11 mouse cellular contexts compared by ENCODE assay signal in genomic region chr6:124860511-124860910, GRCm38 (mm10). TPM values are rescaled to one million over a fixed set of nuclear protein-coding genes. Genes with fewer than 3 reads are reported as not detected.
A peak's percentile ranks its signal among the peaks of the same experiment; 100 is the strongest.
DNase-seq lines count a peak whose midpoint lies in the region; ATAC-seq lines count a peak whose summit lies in the region.
"Had no signal": no experiment of that assay in that cellular context is flagged by ENCODE, and none has a peak within 500 bp of the region (broad histone marks: within the 10 kb centered on the region; RNA-seq: fewer than 3 reads in every experiment).

No protein-coding gene starts in this region.

- DNase-seq in hindbrain, embryonic 10.5 days (ENCODE audit: low spot score): no peak
- DNase-seq in hindbrain, embryonic 11.5 days (ENCODE audit: low spot score): no peak
- no peak for DNase-seq in embryonic facial prominence, embryonic 14.5 days (ENCODE audit: low spot score)
- DNase-seq in hindbrain, embryonic 14.5 days (ENCODE audit: low spot score): no peak
- DNase-seq in frontal cortex, adult 2 months (ENCODE audit: extremely low spot score in 1 of 2, low spot score in 1 of 2): no peak
- no peak for DNase-seq in layer of hippocampus, adult 11-12 months (ENCODE audit: low spot score)

- no peaks in the 10 kb centered on the region for H3K9me3 ChIP-seq in hindbrain, embryonic 10.5 days
- H3K9me3 ChIP-seq in hindbrain, embryonic 11.5 days (ENCODE audit: control insufficient read depth, low read length): no peaks in the 10 kb centered on the region
- H3K9me3 ChIP-seq in embryonic facial prominence, embryonic 14.5 days (ENCODE audit: control insufficient read depth, low read length): no peaks in the 10 kb centered on the region
- H3K9me3 ChIP-seq in hindbrain, embryonic 14.5 days (ENCODE audit: control insufficient read depth, low read length): no peaks in the 10 kb centered on the region
- no peaks in the 10 kb centered on the region for H3K9me3 ChIP-seq in midbrain, embryonic 16.5 days (replicated peaks; ENCODE audit: control insufficient read depth, low read length, poor library complexity, severe bottlenecking)
- H3K9me3 ChIP-seq: heart, embryonic 15.5 days; intestine, embryonic 15.5 days; liver, embryonic 12.5 days had no signal

- no peak overlapping the region for H3K4me2 ChIP-seq in hindbrain, embryonic 11.5 days (replicated peaks; ENCODE audit: low read depth, low read length)
- H3K4me2 ChIP-seq in embryonic facial prominence, embryonic 14.5 days (ENCODE audit: low read depth, low read length): no peak overlapping the region
- H3K4me2 ChIP-seq in hindbrain, embryonic 14.5 days (replicated peaks): peak overlapping the region; percentile 64
- peak overlapping the region; percentile 72 for H3K4me2 ChIP-seq in midbrain, embryonic 16.5 days (ENCODE audit: low read length)
- H3K4me2 ChIP-seq: liver, embryonic 12.5 days had no signal

- ATAC-seq in hindbrain, embryonic 11.5 days (ENCODE audit: low FRiP score): no peak
- no peak for ATAC-seq in embryonic facial prominence, embryonic 14.5 days (ENCODE audit: low read depth)
- ATAC-seq in hindbrain, embryonic 14.5 days (ENCODE audit: low FRiP score): no peak
- ATAC-seq in midbrain, embryonic 16.5 days: no peak

- peaks cover 92% of the 10 kb centered on the region for H3K4me1 ChIP-seq in hindbrain, embryonic 10.5 days (replicated peaks)
- H3K4me1 ChIP-seq in hindbrain, embryonic 11.5 days (replicated peaks; ENCODE audit: control insufficient read depth, insufficient read depth, low read length): peaks cover 23% of the 10 kb centered on the region
- peaks cover 18% of the 10 kb centered on the region for H3K4me1 ChIP-seq in embryonic facial prominence, embryonic 14.5 days (ENCODE audit: control insufficient read depth, insufficient read depth, low read length)
- H3K4me1 ChIP-seq in hindbrain, embryonic 14.5 days (replicated peaks; ENCODE audit: control insufficient read depth, insufficient read depth, low read length): peaks cover 56% of the 10 kb centered on the region
- H3K4me1 ChIP-seq in midbrain, embryonic 16.5 days (ENCODE audit: control insufficient read depth, insufficient read depth, low read length): peaks cover 63% of the 10 kb centered on the region

- H3K9ac ChIP-seq in hindbrain, embryonic 11.5 days (ENCODE audit: low read depth, low read length): no peak overlapping the region
- 0 out of 2 replicates have a peak overlapping the region, but pooled peaks have one; percentile 35 for H3K9ac ChIP-seq in embryonic facial prominence, embryonic 14.5 days (ENCODE audit: low read depth, low read length)
- H3K9ac ChIP-seq in hindbrain, embryonic 14.5 days: peak overlapping the region; percentile 37
- peak overlapping the region; percentile 50 for H3K9ac ChIP-seq in midbrain, embryonic 16.5 days (ENCODE audit: low read depth, low read length)
- H3K9ac ChIP-seq: intestine, embryonic 15.5 days; liver, embryonic 12.5 days had no signal

- peaks cover 5% of the 10 kb centered on the region; the same call in 1 of the 2 replicates for H3K36me3 ChIP-seq in hindbrain, embryonic 10.5 days
- no peaks in the 10 kb centered on the region for H3K36me3 ChIP-seq in hindbrain, embryonic 11.5 days (ENCODE audit: control insufficient read depth, insufficient read depth, low read length)
- no peaks in the 10 kb centered on the region for H3K36me3 ChIP-seq in embryonic facial prominence, embryonic 14.5 days (ENCODE audit: control insufficient read depth, insufficient read depth, low read length)
- H3K36me3 ChIP-seq in hindbrain, embryonic 14.5 days (replicated peaks; ENCODE audit: control insufficient read depth, insufficient read depth): peaks cover 12% of the 10 kb centered on the region; the same call in 1 of the 2 replicates
- H3K36me3 ChIP-seq in midbrain, embryonic 16.5 days (ENCODE audit: control insufficient read depth, insufficient read depth, low read length): peaks cover 5% of the 10 kb centered on the region; the same call in 1 of the 2 replicates
- H3K36me3 ChIP-seq: heart, embryonic 15.5 days; intestine, embryonic 15.5 days; liver, embryonic 12.5 days had no signal

- H3K27me3 ChIP-seq in hindbrain, embryonic 10.5 days (ENCODE audit: insufficient read depth, poor library complexity, severe bottlenecking): peaks cover 61% of the 10 kb centered on the region
- no peaks in the 10 kb centered on the region for H3K27me3 ChIP-seq in hindbrain, embryonic 11.5 days (ENCODE audit: control insufficient read depth, insufficient read depth, low read length)
- H3K27me3 ChIP-seq in embryonic facial prominence, embryonic 14.5 days (replicated peaks; ENCODE audit: control insufficient read depth, insufficient read depth, low read length): no peaks in the 10 kb centered on the region
- no peaks in the 10 kb centered on the region for H3K27me3 ChIP-seq in hindbrain, embryonic 14.5 days (ENCODE audit: control insufficient read depth, insufficient read depth, low read length)
- H3K27me3 ChIP-seq in midbrain, embryonic 16.5 days (ENCODE audit: control insufficient read depth, insufficient read depth, low read depth, low read length): no peaks in the 10 kb centered on the region

- H3K27ac ChIP-seq in hindbrain, embryonic 10.5 days: 0 out of 2 replicates have a peak overlapping the region, but pooled peaks have one; percentile 66
- H3K27ac ChIP-seq in hindbrain, embryonic 11.5 days (ENCODE audit: low read depth, low read length): no peak overlapping the region
- no peak overlapping the region for H3K27ac ChIP-seq in embryonic facial prominence, embryonic 14.5 days (replicated peaks; ENCODE audit: low read depth, low read length)
- H3K27ac ChIP-seq in hindbrain, embryonic 14.5 days: peak overlapping the region; percentile 55; the same call in 1 of the 2 replicates
- peak overlapping the region; percentile 73 for H3K27ac ChIP-seq in midbrain, embryonic 16.5 days (ENCODE audit: low read length)
- H3K27ac ChIP-seq: heart, embryonic 15.5 days; liver, embryonic 12.5 days had no signal

- no peak overlapping the region for H3K4me3 ChIP-seq in hindbrain, embryonic 10.5 days
- no peak overlapping the region for H3K4me3 ChIP-seq in hindbrain, embryonic 11.5 days (ENCODE audit: low read depth, low read length)
- H3K4me3 ChIP-seq in embryonic facial prominence, embryonic 14.5 days (ENCODE audit: low read depth, low read length): no peak overlapping the region
- no peak overlapping the region for H3K4me3 ChIP-seq in hindbrain, embryonic 14.5 days (replicated peaks; ENCODE audit: low read length)
- no peak overlapping the region for H3K4me3 ChIP-seq in midbrain, embryonic 16.5 days (ENCODE audit: low read depth, low read length)
- H3K4me3 ChIP-seq: erythroblast, embryonic 14.5 days; liver, embryonic 12.5 days had no signal

- 79% methylated on average over 9 of the region's 9 CpGs for WGBS in hindbrain, embryonic 10.5 days
- WGBS in hindbrain, embryonic 11.5 days: 78% methylated on average over 9 of the region's 9 CpGs
- WGBS in embryonic facial prominence, embryonic 14.5 days: 76% methylated on average over 6 of the region's 9 CpGs
- 78% methylated on average over 9 of the region's 9 CpGs for WGBS in hindbrain, embryonic 14.5 days
- 64% methylated on average over 9 of the region's 9 CpGs for WGBS in midbrain, embryonic 16.5 days

RNA-seq across cellular contexts. Expression of gene P3h3, which starts 3.0 kb away (rescaled TPM):
- 12.6 and 13.4 TPM in 2 replicates for polyA plus RNA-seq in hindbrain, embryonic 10.5 days (2016; fragmentation: Nextera tagmentation; extraction: Ambion mirVana)
- 12.1 and 14.7 TPM in 2 replicates for polyA plus RNA-seq in hindbrain, embryonic 11.5 days (2014; fragmentation: Nextera tagmentation; extraction: Ambion mirVana)
- 49.5 and 57.0 TPM in 2 replicates for polyA plus RNA-seq in embryonic facial prominence, embryonic 14.5 days (2014; fragmentation: Nextera tagmentation; extraction: Ambion mirVana)
- 13.3 and 17.6 TPM in 2 replicates for polyA plus RNA-seq in hindbrain, embryonic 14.5 days (2014; fragmentation: Nextera tagmentation; extraction: Ambion mirVana)
- 13.4 and 15.4 TPM in 2 replicates for polyA plus RNA-seq in midbrain, embryonic 16.5 days (2015; fragmentation: Nextera tagmentation; extraction: Ambion mirVana)
- 80.2 and 83.2 TPM in 2 replicates for polyA plus RNA-seq in frontal cortex, adult 2 months (2012; rRNA removed)
- polyA plus RNA-seq: erythroblast, embryonic 14.5 days had no signal

RNA-seq across cellular contexts. Expression of gene Gpr162, which starts 3.3 kb away (rescaled TPM):
- 2.3 and 5.0 TPM in 2 replicates for polyA plus RNA-seq in hindbrain, embryonic 10.5 days (2016; fragmentation: Nextera tagmentation; extraction: Ambion mirVana)
- polyA plus RNA-seq in hindbrain, embryonic 11.5 days (2014; fragmentation: Nextera tagmentation; extraction: Ambion mirVana): 1.9 and 2.3 TPM in 2 replicates
- polyA plus RNA-seq in embryonic facial prominence, embryonic 14.5 days (2014; fragmentation: Nextera tagmentation; extraction: Ambion mirVana): 0.95 and 1.5 TPM in 2 replicates
- 16.6 and 17.6 TPM in 2 replicates for polyA plus RNA-seq in hindbrain, embryonic 14.5 days (2014; fragmentation: Nextera tagmentation; extraction: Ambion mirVana)
- polyA plus RNA-seq in midbrain, embryonic 16.5 days (2015; fragmentation: Nextera tagmentation; extraction: Ambion mirVana): 36.6 and 40.0 TPM in 2 replicates
- 190 and 200 TPM in 2 replicates for polyA plus RNA-seq in frontal cortex, adult 2 months (2012; rRNA removed)

RNA-seq across cellular contexts. Expression of gene Gnb3, which starts 20.4 kb away (rescaled TPM):
- 0.44 and 0.76 TPM in 2 replicates for polyA plus RNA-seq in hindbrain, embryonic 10.5 days (2016; fragmentation: Nextera tagmentation; extraction: Ambion mirVana)
- 0.22 and 0.64 TPM in 2 replicates for polyA plus RNA-seq in hindbrain, embryonic 11.5 days (2014; fragmentation: Nextera tagmentation; extraction: Ambion mirVana)
- polyA plus RNA-seq in embryonic facial prominence, embryonic 14.5 days (2014; fragmentation: Nextera tagmentation; extraction: Ambion mirVana): 2.9 and 3.5 TPM in 2 replicates
- 0.21 and 1.2 TPM in 2 replicates for polyA plus RNA-seq in hindbrain, embryonic 14.5 days (2014; fragmentation: Nextera tagmentation; extraction: Ambion mirVana)
- polyA plus RNA-seq in midbrain, embryonic 16.5 days (2015; fragmentation: Nextera tagmentation; extraction: Ambion mirVana): 2.3 and 2.4 TPM in 2 replicates
- polyA plus RNA-seq in frontal cortex, adult 2 months (2012; rRNA removed): 0.50 and 0.53 TPM in 2 replicates
- polyA plus RNA-seq: erythroblast, embryonic 14.5 days had no signal

RNA-seq across cellular contexts. Expression of gene Cd4, which starts 27.5 kb away (rescaled TPM):
- not detected in 2 replicates for polyA plus RNA-seq in hindbrain, embryonic 10.5 days (2016; fragmentation: Nextera tagmentation; extraction: Ambion mirVana)
- polyA plus RNA-seq in hindbrain, embryonic 11.5 days (2014; fragmentation: Nextera tagmentation; extraction: Ambion mirVana): 0.19 TPM in 1 of 2 replicates, not detected in the other
- 0.07 and 0.25 TPM in 2 replicates for polyA plus RNA-seq in embryonic facial prominence, embryonic 14.5 days (2014; fragmentation: Nextera tagmentation; extraction: Ambion mirVana)
- 0.27 and 0.35 TPM in 2 replicates for polyA plus RNA-seq in hindbrain, embryonic 14.5 days (2014; fragmentation: Nextera tagmentation; extraction: Ambion mirVana)
- polyA plus RNA-seq in midbrain, embryonic 16.5 days (2015; fragmentation: Nextera tagmentation; extraction: Ambion mirVana): 0.11 TPM in 1 of 2 replicates, not detected in the other
- 0.64 and 1.3 TPM in 2 replicates for polyA plus RNA-seq in frontal cortex, adult 2 months (2012; rRNA removed)
- polyA plus RNA-seq: erythroblast, embryonic 14.5 days had no signal

RNA-seq across cellular contexts. Expression of gene Cdca3, which starts 31.2 kb away (rescaled TPM):
- polyA plus RNA-seq in hindbrain, embryonic 10.5 days (2016; fragmentation: Nextera tagmentation; extraction: Ambion mirVana): 232 and 255 TPM in 2 replicates
- 185 and 193 TPM in 2 replicates for polyA plus RNA-seq in hindbrain, embryonic 11.5 days (2014; fragmentation: Nextera tagmentation; extraction: Ambion mirVana)
- polyA plus RNA-seq in embryonic facial prominence, embryonic 14.5 days (2014; fragmentation: Nextera tagmentation; extraction: Ambion mirVana): 107 and 131 TPM in 2 replicates
- 29.3 and 36.2 TPM in 2 replicates for polyA plus RNA-seq in hindbrain, embryonic 14.5 days (2014; fragmentation: Nextera tagmentation; extraction: Ambion mirVana)
- polyA plus RNA-seq in midbrain, embryonic 16.5 days (2015; fragmentation: Nextera tagmentation; extraction: Ambion mirVana): 18.2 and 19.5 TPM in 2 replicates
- polyA plus RNA-seq in frontal cortex, adult 2 months (2012; rRNA removed): 2.2 and 2.8 TPM in 2 replicates

Comparison
In these comparisons a context has a peak if more than half of its experiments do, and no peak if none do; other contexts are left out.
1. H3K27ac ChIP-seq: peak in hindbrain, embryonic 10.5 days (single experiment), hindbrain, embryonic 14.5 days (single experiment) and midbrain, embryonic 16.5 days (single experiment); none in hindbrain, embryonic 11.5 days (single experiment) and embryonic facial prominence, embryonic 14.5 days (single experiment).
2. H3K4me2 ChIP-seq: peak in hindbrain, embryonic 14.5 days (single experiment) and midbrain, embryonic 16.5 days (single experiment); none in hindbrain, embryonic 11.5 days (single experiment) and embryonic facial prominence, embryonic 14.5 days (single experiment).